Mouse (Mus musculus): ENCODE results near the gene Rbbp8nl.

Gene Rbbp8nl

DNA sequence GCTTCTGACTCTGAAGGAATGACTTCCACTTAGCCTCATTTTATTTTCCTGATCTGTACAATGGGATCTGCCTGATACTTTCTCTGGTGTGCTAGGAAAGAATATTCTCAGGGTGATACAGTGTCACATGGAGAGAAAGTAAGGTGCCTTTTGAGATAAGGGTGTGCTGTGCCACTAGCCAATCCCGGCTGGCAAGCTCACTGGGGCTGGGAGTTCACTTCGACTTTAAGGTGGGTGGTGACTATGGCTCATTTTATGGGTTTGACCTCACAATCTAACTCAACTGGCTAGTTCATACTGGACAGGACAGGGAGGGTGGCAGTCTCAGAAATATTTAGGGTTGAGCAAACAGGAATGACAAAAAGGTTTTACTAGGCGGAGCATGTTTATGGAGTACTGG, 52.7 kb downstream of the Rbbp8nl start:
- in situ Hi-C loops (cut with MboI; ENCODE audit: unreplicated experiment in 2 of 2), result no loop called here

DNA sequence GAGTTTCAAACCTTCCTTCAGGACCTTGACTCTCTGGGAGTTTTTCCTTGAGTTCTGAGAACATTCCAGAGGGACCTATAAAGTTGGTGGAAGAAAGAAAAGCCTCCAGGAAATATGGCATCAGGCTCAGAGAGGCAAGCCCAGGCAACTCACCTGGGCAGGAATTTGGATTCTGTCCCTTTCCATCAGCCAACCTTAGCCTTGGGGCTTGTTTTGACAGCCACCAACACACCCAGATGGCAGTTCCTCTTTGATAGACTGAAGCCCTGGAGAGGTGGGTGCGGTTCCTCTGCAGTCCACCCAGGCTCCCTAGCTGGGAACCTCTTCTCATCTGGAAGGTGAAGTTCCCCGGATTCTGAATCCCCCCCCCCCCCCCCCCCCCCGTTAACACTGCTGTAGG, 53.2 kb downstream of the Rbbp8nl start:
- in situ Hi-C loops (cut with MboI; ENCODE audit: unreplicated experiment in 2 of 2), result no loop called here

DNA sequence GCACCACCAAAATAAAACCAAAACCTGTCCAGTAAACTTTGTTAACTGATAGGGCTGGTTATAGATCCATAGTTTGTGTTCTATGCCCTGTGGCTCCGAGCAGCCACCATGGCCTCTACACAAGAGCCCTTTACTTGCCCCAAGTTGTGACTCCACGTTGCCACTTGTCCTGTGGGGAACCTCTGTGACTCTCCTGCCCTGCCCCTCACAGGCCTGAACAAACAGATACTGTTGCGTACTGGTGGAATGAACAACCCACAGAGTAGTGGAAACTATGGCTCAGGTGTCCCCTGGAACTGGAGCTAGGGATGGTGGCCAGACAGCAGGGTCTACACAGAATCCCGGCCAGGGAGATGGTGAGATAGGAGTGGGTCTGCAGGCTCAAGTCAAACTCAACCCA, 53.9 kb downstream of the Rbbp8nl start:
- in situ Hi-C loops (cut with MboI; ENCODE audit: unreplicated experiment in 2 of 2), result no loop called here

DNA sequence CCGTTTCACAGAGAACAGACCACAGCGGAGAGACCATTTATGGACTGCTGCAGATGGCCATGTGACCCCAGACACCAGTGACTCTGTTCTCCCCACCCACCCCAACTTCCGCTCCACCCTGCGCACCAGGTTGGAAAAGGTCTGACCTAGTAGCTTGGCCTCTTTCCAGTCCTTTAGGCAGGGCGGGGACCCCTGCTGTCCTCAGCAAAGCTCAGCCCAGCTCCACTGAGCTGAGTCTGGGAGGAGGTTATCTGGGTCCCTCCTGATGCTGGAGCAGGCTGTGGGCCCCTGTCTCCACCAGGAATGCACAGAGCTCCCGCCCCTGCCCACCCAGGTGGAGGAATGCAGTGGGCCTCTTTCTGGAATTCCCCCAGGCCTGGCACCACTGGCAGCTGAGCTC, 54.7 kb downstream of the Rbbp8nl start:
- in situ Hi-C loops (cut with MboI; ENCODE audit: unreplicated experiment in 2 of 2), result loop anchor here in 1 of 2 experiments (5.0 kb wide), 1 partner anchor 38 kb away; no protein-coding TSS in a partner anchor

DNA sequence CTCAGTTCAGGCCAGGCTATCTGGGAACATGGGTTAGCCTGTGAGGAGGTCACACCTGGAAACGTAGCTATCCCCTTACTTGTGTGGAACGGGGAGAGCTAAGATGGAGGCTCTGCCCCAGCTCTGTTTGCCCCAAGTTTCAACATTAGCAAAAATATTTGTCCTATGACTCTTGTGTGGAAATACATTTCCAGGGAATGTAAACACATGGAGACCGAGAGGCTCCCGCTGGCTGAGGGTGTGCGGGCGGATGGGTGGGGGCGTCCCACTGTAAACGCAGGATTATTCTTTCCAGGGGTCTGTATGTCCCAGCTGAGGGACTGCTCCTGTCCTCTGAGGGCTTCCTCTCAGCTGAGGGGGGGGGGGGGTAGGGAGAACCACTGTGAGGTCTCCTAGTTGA, 55.3 kb downstream of the Rbbp8nl start:
- in situ Hi-C loops (cut with MboI; ENCODE audit: unreplicated experiment in 2 of 2), result loop anchor here in 1 of 2 experiments (5.0 kb wide), 1 partner anchor 37 kb away; no protein-coding TSS in a partner anchor

DNA sequence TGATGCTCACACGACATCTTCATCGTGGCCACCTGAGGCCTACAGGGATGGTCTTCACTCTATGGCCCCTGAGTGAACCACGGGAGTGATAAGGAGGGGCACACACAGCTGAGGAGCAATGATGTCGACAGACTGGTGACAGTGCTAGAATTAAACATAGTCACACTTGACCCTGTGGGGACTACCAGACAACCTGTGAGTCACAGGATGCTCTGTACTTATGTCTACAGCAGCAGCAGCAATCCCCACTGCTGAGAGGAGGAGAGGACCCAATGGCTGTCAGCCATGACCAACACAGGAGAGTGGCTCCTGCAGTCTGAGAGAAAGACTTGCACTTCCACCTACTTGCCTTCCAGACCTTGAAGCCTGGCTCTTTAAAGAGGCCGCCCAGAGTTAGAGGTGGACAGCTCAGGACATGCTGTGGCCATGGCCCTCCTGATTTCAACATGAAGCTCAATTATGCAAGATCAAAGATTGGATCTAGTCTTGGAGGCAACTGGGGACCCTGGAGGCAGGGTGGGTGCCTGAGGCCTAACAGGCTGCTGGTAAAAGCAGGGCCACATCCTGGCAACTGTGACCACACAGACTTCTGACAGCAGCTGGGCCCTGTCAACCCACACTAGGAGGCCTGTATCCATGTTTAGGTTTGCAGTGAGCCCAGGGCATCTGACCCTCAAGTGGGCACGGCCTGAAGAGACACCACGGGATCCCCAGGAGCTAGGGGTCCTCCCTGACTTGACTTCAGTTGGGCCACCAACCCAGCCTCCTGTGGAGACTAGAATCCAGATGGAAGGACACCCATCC, 56.4 kb downstream of the Rbbp8nl start:
- in situ Hi-C loops (cut with MboI; ENCODE audit: unreplicated experiment in 2 of 2), result loop anchor here in 1 of 2 experiments (5.0 kb wide), 1 partner anchor 36 kb away; no protein-coding TSS in a partner anchor

DNA sequence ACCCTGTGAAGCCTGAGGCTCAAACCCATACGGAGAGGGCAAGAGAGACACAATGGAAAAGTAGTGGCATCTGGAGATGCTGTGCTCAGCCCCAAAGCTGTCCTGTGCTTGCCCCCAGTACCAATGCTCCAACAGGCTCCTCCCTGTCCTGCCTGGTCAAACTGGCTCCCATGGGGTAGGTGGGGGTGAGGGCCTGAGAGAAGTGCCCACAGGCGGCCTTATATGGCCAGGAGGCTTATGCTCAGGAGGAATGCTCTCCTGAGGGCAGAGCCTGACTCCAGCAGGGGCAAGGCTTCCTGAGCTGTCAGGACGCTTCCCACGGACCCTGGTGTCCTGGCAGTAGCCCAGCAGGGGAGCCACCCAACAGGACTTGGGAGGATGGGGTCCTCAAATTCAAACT, 59.2 kb downstream of the Rbbp8nl start:
- in situ Hi-C loops (cut with MboI; ENCODE audit: unreplicated experiment in 2 of 2), result loop anchor here in 1 of 2 experiments (5.0 kb wide), 1 partner anchor 33 kb away; no protein-coding TSS in a partner anchor

DNA sequence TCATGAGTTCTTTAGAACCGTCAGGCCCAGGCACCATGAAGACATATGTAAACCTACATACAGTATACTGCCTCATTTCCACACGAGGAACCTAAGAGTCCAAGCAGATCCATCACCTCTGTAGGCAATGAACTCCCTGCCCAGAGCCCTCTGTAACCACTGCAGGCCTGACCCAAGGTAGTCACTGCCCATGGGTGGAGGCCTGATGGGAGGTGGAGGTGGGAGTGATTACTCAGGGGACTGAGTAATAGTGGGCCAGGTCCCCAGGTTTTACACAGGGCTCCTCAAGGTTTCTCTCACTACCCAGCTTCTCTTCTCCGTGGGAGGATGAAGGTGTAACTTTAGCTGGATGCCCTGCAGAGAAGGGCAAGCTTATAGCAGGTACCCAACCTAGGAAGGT, 60.5 kb downstream of the Rbbp8nl start:
- in situ Hi-C loops (cut with MboI; ENCODE audit: unreplicated experiment in 2 of 2), result no loop called here

DNA sequence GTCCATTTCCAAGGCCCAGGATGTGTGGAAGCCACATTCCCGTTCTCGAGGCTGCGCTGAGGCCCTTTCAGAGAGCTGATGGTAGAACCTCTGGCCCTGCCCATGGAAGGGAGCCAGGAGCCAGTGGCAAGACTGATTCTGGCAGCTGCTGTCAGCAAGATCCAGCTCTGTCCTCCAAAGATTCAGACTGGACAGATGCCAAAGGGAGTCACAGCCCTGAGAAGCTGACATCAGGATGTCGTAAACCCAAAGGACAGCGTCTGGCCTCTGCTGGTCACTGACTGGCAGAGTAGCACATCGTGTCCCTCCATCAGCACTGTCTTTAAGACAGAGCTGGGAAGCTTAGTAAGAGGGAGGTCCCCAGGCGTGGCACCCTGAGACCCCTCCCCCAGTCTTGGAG, 61.1 kb downstream of the Rbbp8nl start:
- in situ Hi-C loops (cut with MboI; ENCODE audit: unreplicated experiment in 2 of 2), result no loop called here

DNA sequence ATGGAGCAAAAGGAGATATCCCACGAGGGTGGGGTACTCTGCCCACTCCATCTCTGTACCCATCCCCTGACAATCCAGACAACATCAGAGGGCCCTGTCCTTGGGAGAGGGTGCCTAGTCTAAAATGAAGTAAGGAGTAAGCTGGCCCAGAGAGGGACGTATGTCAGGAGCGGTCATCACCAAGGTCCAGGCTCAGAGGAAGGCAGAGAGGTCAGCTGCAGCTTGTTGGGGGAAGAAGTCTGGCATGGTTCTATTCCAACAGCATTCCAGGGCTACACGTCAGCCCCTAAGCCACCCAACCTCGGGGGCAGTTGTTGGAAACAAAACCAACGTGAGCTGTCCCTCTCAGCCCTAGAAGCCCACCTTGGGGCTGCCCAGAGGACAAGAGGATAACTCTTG, 61.6 kb downstream of the Rbbp8nl start:
- in situ Hi-C loops (cut with MboI; ENCODE audit: unreplicated experiment in 2 of 2), result no loop called here

Data from v-Abl transformed pro-B cells (cell line).